Mouse (Mus musculus) limb, embryonic 10.5 days (tissue): Measurements from ENCODE around the gene Tecr. TPM values are rescaled to one million over a fixed set of nuclear protein-coding genes. Genes with fewer than 3 reads are reported as not detected.

Experiments
- DNase-seq: peaks from one replicate; pipeline ENCODE4 v3.0.0-alpha.2; 2017; ENCODE audit warnings: low spot score
- H3K27ac ChIP-seq: fragments of 300-500 bp; sonication (generic); 2 replicates; pipeline ENCODE4 v1.5.1; 2016; ENCODE audit warnings: mild to moderate bottlenecking
- H3K27me3 ChIP-seq: fragments of 300-500 bp; sonication (generic); 2 replicates; pipeline ENCODE4 v1.6.1; 2016; ENCODE audit warnings: low read depth, mild to moderate bottlenecking; ENCODE audit not compliant: poor library complexity, severe bottlenecking
- H3K36me3 ChIP-seq: fragments of 300-500 bp; sonication (generic); 2 replicates; pipeline ENCODE4 v1.6.1; 2016; ENCODE audit warnings: mild to moderate bottlenecking, moderate library complexity
- H3K4me1 ChIP-seq: fragments of 300-500 bp; sonication (generic); 2 replicates; pipeline ENCODE4 v1.6.1; 2016
- H3K4me3 ChIP-seq: fragments of 300-500 bp; sonication (generic); 2 replicates; pipeline ENCODE4 v1.5.1; 2016; ENCODE audit warnings: mild to moderate bottlenecking, moderate library complexity
- H3K9me3 ChIP-seq: fragments of 300-500 bp; sonication (generic); replicated peaks from 2 replicates; pipeline ENCODE4 v1.6.1; 2016; ENCODE audit warnings: mild to moderate bottlenecking
- WGBS: fragments of 180-500 bp; shearing (Covaris S2); methylation state at CpG from one replicate; pipeline ENCODE4 v1.1.7; 2016; 5-methylcytosine and 5-hydroxymethylcytosine counted together
- polyA plus RNA-seq: library from polyadenylated mRNA; unstranded; fragments of >200 nt; fragmentation: Nextera tagmentation; extraction: Ambion mirVana; gene quantifications from 2 replicates; pipeline ENCODE4 v1.2.1, GENCODE M21; 2016

Gene Tecr
- polyA plus RNA-seq, 1 experiment from 2014 or later = 695 TPM

DNA sequence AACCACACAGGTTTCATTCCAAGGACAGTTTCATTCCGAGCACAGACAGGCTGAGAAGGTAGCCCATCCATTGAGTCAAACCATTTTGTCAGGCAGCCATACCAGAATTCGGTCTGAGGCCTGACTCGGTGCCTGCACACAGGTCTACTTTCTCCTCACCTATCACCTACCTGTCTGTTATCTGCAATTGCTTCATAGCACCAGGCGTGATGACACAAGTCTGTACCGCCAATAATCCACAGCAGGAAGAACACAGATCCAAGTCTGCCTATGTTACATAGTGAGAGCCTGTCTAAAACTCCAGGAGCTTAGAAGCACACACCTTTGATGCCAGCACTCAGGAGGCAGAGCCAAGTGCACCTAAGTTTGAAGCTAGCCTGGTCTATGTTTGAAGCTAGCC lies 18.9 kb downstream of the Tecr start:
- Histone ChIP-seq H3K27me3 (no peaks in the 10 kb centered on the region), H3K27ac (no peak overlapping the region), H3K36me3 (peaks cover 83% of the 10 kb centered on the region), H3K9me3 (no peaks in the 10 kb centered on the region), H3K4me1 (peaks cover 22% of the 10 kb centered on the region), H3K4me3 (no peak overlapping the region)
- 96% methylated on average over 5 of the region's 5 CpGs for WGBS
- DNase-seq = no peak

DNA sequence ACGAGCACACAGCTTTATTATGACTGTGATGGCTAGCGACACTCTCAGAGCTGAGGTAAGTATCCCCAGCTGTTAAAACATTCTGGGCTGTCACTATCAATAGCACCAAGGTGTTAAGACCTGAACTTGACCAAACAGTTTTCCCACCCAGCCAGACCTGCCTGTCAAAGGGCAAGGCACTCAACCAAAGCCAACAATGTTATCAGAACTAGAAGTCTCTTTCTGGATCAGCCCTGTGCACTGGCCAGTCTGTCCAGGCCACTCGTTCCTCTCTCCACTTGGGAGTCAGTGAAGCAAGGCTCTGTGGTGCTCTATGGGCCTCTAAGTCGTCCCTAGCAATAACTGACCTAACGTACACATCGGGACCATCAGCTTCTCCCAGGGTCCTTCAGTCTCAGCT lies 20.1 kb downstream of the Tecr start:
- WGBS = 93% methylated on average over 6 of the region's 6 CpGs
- DNase-seq = no peak

DNA sequence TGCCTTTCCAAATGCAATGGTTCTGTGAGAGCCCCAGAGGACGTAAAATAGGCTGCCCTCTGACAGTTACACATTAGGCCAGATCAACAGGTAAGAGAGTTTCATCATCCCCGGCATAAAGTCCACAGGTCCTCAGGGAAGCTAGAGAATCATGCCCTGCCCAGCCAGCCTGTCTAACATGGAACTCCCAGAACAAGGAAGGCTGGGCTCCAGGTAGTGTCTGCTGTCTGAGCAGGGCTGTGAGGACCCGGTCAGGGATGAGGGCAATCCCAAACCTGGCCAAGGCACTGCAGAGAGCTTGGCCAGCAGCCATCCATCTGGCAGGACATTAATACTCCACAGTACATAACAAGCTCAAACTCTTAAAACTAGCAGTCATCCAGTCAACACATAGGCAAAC lies 22.4 kb downstream of the Tecr start:
- H3K27ac ChIP-seq = no peak overlapping the region
- no peak for DNase-seq
- H3K27me3 ChIP-seq = no peaks in the 10 kb centered on the region
- WGBS = 91% methylated on average over 3 of the region's 3 CpGs
- no peak overlapping the region for H3K4me3 ChIP-seq
- H3K4me1 ChIP-seq = peaks cover 14% of the 10 kb centered on the region
- no peaks in the 10 kb centered on the region for H3K9me3 ChIP-seq
- H3K36me3 ChIP-seq = peaks cover 89% of the 10 kb centered on the region

More for the DNA sequence above, 20.1 kb downstream of the Tecr start:
- peaks cover 94% of the 10 kb centered on the region for H3K36me3 ChIP-seq
- peaks cover 15% of the 10 kb centered on the region for H3K4me1 ChIP-seq
- H3K9me3 ChIP-seq = no peaks in the 10 kb centered on the region
- no peaks in the 10 kb centered on the region for H3K27me3 ChIP-seq
- no peak overlapping the region for H3K4me3 ChIP-seq
- no peak overlapping the region for H3K27ac ChIP-seq

- Histone ChIP-seq H3K36me3 (peaks cover 89% of the 10 kb centered on the region), H3K27me3 (no peaks in the 10 kb centered on the region), H3K9me3 (no peaks in the 10 kb centered on the region), H3K4me3 (no peak overlapping the region), H3K27ac (no peak overlapping the region), H3K4me1 (peaks cover 14% of the 10 kb centered on the region)
- 95% methylated on average over 1 of the region's 1 CpGs for WGBS
- DNase-seq = no peak
Measured at GRCm38 (mm10) chr8:83584771-83585170, 23.0 kb downstream of the Tecr start.

GRCm38 (mm10) chr8:83583236-83583635 lies 24.5 kb downstream of the Tecr start:
- Histone ChIP-seq H3K9me3 (no peaks in the 10 kb centered on the region), H3K36me3 (peaks cover 87% of the 10 kb centered on the region), H3K27ac (no peak overlapping the region), H3K27me3 (no peaks in the 10 kb centered on the region), H3K4me1 (peaks cover 26% of the 10 kb centered on the region), H3K4me3 (no peak overlapping the region)
- 93% methylated on average over 15 of the region's 15 CpGs for WGBS
- DNase-seq = no peak

DNA sequence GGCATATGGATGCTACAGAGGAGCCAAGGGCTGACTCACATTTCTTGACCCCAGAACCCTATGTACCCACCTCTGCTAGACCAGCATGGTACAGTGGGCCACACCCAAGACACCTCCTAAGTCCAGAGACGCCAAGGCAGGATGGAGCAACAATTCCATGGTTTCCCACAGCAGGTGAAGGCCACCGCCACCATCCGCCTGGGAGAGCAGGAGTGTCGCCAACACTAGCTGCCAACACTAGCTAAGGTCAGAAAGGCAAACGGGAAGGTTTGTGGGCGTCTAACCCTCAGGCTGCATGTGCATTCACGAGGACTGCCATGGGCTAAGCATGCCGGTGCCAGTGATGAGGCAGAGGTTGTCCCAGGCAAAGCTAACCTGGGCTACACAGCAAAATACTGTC lies 25.5 kb downstream of the Tecr start:
- 92% methylated on average over 8 of the region's 8 CpGs for WGBS
- Histone ChIP-seq H3K4me3 (no peak overlapping the region), H3K27me3 (no peaks in the 10 kb centered on the region), H3K9me3 (no peaks in the 10 kb centered on the region), H3K27ac (no peak overlapping the region), H3K36me3 (peaks cover 81% of the 10 kb centered on the region), H3K4me1 (peaks cover 33% of the 10 kb centered on the region)
- no peak for DNase-seq

DNA sequence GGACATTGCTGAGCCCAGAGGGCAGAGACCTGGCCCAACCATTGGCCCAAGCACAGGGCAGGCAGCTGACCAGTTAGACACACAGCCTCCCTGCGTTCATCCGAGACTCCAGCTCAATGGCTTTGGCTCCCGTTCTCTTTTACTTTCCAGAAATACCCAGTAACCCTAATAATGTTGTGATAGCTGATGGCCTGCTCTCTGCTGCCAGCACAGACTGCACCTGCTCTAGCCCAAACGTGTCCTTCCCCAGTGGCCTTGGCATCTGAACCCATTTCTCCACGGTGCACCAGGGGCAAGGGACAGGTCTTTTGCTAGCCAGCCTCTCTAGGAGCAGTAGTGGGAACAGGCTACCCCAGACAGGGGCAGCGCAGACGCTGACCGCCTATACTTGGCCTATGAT lies 26.9 kb downstream of the Tecr start:
- Histone ChIP-seq H3K4me1 (peaks cover 44% of the 10 kb centered on the region), H3K9me3 (no peaks in the 10 kb centered on the region), H3K27ac (no peak overlapping the region), H3K27me3 (no peaks in the 10 kb centered on the region), H3K4me3 (no peak overlapping the region), H3K36me3 (peaks cover 73% of the 10 kb centered on the region)
- no peak for DNase-seq
- WGBS = 93% methylated on average over 8 of the region's 8 CpGs

DNA sequence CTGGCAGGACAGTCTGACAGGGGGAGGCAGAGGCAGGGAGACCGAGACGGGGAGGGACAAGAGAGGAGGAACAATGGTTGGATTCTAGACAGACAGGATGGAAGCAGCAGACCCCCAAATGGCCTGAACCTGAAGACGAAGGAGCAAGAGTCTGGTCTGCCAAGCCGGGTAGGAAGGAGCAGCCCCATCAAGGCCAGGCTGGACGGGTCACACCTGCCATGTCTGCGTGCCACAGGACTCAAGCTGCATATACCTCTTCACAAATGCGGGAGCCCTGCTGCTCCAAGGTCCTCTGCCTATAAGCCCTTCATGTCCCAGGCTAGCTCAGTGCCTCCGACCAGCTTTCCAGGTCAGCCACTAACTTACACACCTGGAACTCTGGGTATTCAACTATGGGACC lies 28.1 kb downstream of the Tecr start:
- Histone ChIP-seq H3K27me3 (no peaks in the 10 kb centered on the region), H3K9me3 (no peaks in the 10 kb centered on the region), H3K36me3 (peaks cover 73% of the 10 kb centered on the region), H3K27ac (no peak overlapping the region; the same call in 1 of the 2 replicates), H3K4me3 (no peak overlapping the region), H3K4me1 (peaks cover 55% of the 10 kb centered on the region)
- WGBS = 90% methylated on average over 8 of the region's 8 CpGs
- DNase-seq = no peak

DNA sequence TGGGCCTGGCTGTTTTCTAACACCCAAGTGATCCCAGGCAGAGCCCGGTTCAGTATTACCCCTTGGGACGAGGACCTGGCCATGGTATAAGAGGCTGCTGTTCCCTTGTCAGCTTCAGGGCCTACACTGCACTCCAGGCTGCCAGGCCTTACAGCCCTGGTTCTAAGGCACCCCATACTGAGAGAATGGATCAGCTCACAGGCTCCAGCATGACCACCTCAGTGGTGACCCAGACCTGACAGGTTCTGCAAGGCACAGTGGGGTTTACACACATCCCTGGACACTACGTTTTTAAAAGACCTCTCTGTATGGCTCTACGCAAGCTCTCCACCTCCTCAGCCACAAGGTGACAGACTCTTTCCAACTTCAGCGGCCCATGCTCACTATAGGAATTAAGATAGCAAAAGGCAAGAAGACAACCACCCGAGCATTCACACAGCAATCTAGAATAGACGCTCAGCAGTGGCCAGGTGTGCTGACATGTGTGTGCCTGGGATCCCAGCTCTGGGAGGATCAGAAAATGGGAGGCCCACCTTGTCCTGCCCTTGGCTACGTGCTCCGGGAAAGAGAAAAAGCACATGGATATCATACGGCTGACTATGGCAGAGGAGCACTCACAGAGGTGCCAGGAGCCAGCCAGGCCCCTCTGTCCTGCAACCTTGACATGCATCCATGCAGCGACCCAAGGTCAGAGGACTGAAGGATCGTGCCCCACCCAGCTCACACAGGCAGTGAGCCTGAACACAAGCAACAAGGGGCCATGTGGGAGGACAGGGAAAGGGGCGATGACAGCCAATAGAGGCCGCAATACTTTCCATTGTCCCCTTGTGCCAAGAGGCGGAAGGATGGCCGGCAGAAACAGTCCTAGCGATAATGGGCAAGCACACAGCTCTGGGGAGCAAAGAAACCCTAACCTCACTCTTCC lies 29.4 kb downstream of the Tecr start:
- Histone ChIP-seq H3K27ac (0 out of 2 replicates have a peak overlapping the region, but pooled peaks have one; percentile 20), H3K27me3 (no peaks in the 10 kb centered on the region), H3K36me3 (peaks cover 73% of the 10 kb centered on the region), H3K4me3 (no peak overlapping the region), H3K4me1 (peaks cover 61% of the 10 kb centered on the region), H3K9me3 (no peaks in the 10 kb centered on the region)
- WGBS = 83% methylated on average over 17 of the region's 17 CpGs
- peak; percentile 31 for DNase-seq

- WGBS = 67% methylated on average over 9 of the region's 9 CpGs
- Histone ChIP-seq H3K4me3 (no peak overlapping the region), H3K4me1 (peaks cover 61% of the 10 kb centered on the region), H3K27me3 (no peaks in the 10 kb centered on the region), H3K27ac (peak overlapping the region; percentile 65), H3K36me3 (peaks cover 75% of the 10 kb centered on the region), H3K9me3 (no peaks in the 10 kb centered on the region)
- peak; percentile 26 for DNase-seq
Measured at GRCm38 (mm10) chr8:83577384-83577791, 30.4 kb downstream of the Tecr start.

DNA sequence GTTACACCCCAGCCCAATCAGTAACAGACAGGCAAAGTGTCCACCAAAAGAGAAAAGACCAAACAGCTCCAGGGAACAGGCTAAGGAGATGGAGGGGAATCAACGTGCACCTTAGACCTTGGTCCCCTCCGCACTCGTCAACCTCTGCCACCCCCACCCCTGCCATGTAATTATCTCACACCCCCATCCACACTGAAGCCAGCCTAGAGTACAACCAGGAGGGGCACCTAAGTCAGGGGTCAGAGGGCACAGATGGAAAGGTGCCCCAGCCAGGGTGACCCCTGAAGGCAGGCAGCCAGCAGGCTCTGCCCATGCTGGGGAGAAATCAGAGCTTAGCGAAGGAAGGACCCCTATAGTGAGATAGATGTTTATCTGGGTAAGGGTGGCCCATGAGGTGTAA lies 30.9 kb downstream of the Tecr start:
- H3K4me1 ChIP-seq = peaks cover 57% of the 10 kb centered on the region
- peaks cover 75% of the 10 kb centered on the region for H3K36me3 ChIP-seq
- 56% methylated on average over 4 of the region's 4 CpGs for WGBS
- H3K27ac ChIP-seq = peak overlapping the region; percentile 65
- no peak overlapping the region for H3K4me3 ChIP-seq
- H3K27me3 ChIP-seq = no peaks in the 10 kb centered on the region
- peak; percentile 27 for DNase-seq
- no peaks in the 10 kb centered on the region for H3K9me3 ChIP-seq

DNA sequence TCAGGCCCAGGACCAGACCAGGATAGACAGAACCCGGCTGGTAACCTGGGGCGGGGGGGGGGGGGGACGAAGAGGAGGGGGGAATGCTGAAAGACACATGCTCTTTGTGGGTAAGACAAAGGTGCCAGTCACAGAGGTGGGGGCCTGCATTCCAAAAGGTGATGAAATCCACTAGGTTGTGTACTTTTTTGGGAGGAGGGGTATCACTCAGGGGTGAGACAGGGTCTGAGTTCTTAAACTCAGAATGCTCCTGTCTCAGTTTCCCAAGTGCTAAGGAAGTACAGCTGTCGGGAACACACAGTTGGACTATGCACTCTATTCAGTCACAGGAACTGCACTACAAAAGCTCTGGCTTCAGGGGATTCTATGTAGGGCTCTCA lies 31.3 kb downstream of the Tecr start:
- Histone ChIP-seq H3K4me3 (no peak overlapping the region), H3K9me3 (no peaks in the 10 kb centered on the region), H3K4me1 (peaks cover 57% of the 10 kb centered on the region), H3K36me3 (peaks cover 79% of the 10 kb centered on the region), H3K27ac (no peak overlapping the region), H3K27me3 (no peaks in the 10 kb centered on the region)
- DNase-seq = no peak
- WGBS = 63% methylated on average over 4 of the region's 4 CpGs

GRCm38 (mm10) chr8:83575561-83576515 lies 31.9 kb downstream of the Tecr start:
- no peak for DNase-seq
- Histone ChIP-seq H3K27ac (peak overlapping the region; percentile 67), H3K4me3 (peak overlapping the region; percentile 6; the same call in 1 of the 2 replicates), H3K27me3 (no peaks in the 10 kb centered on the region), H3K36me3 (peaks cover 83% of the 10 kb centered on the region), H3K4me1 (peaks cover 53% of the 10 kb centered on the region), H3K9me3 (no peaks in the 10 kb centered on the region)
- WGBS = 79% methylated on average over 17 of the region's 17 CpGs
